Mouse (Mus musculus): ENCODE measurements around the gene Gm20219. TPM values are rescaled to one million over a fixed set of nuclear protein-coding genes. Genes with fewer than 3 reads are reported as not detected.

Gene Gm20219
- polyA plus RNA-seq, 1 experiment from 2014 or later = 0.08 TPM

GRCm38 (mm10) chr17:56583071-56583470, 28.9 kb upstream of the Gm20219 start:
- 52% methylated on average over 1 of the region's 1 CpGs for WGBS (ENCODE audit: insufficient replicate concordance)

DNA sequence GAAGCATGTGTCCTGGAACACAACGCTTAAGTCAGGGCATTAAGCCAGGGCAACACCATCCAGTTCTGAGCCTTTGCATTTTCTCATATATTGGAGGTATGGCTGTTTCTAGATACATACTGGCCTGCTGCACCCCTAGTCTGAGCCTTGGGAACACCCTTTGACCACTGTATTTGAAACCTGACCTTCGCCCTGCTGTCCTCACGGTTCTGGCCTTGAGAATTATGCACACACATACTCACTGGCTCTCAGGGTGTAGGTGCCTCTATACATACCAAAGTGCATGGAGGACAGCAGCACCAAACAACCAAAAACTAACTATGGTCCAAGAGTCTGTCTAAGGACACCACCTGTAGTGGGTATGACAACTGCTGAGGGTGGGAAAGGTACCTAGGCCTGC, 18.8 kb upstream of the Gm20219 start:
- H3K4me2 ChIP-seq = no peak overlapping the region
- peaks cover 14% of the 10 kb centered on the region; the same call in 1 of the 2 replicates for H3K4me1 ChIP-seq (replicated peaks)
- no peak overlapping the region for H3K27ac ChIP-seq
- no peak overlapping the region for H3K9ac ChIP-seq
- ATAC-seq (ENCODE audit: low read depth) (0 out of 2 replicates have a peak, but pooled peaks have one; percentile 43), DNase-seq (no peak)
- H3K4me3 ChIP-seq (replicated peaks) = no peak overlapping the region
- no peaks in the 10 kb centered on the region for H3K9me3 ChIP-seq (replicated peaks)
- 89% methylated on average over 3 of the region's 3 CpGs for WGBS (ENCODE audit: insufficient replicate concordance)
- no peaks in the 10 kb centered on the region for H3K27me3 ChIP-seq
- H3K36me3 ChIP-seq = peaks cover 94% of the 10 kb centered on the region

More at GRCm38 (mm10) chr17:56583071-56583470, 28.9 kb upstream of the Gm20219 start:
- H3K4me2 ChIP-seq = peak overlapping the region; percentile 92
- H3K27me3 ChIP-seq = no peaks in the 10 kb centered on the region
- DNase-seq (no peak), ATAC-seq (ENCODE audit: low read depth) (no peak)
- peak overlapping the region; percentile 94 for H3K9ac ChIP-seq
- peaks cover 70% of the 10 kb centered on the region for H3K36me3 ChIP-seq
- peak overlapping the region; percentile 95 for H3K4me3 ChIP-seq (replicated peaks)
- H3K4me1 ChIP-seq (replicated peaks) = peaks cover 59% of the 10 kb centered on the region
- H3K9me3 ChIP-seq (replicated peaks) = no peaks in the 10 kb centered on the region
- peak overlapping the region; percentile 96 for H3K27ac ChIP-seq

- WGBS (ENCODE audit: insufficient replicate concordance) = 71% methylated on average over 1 of the region's 1 CpGs
- H3K4me3 ChIP-seq (replicated peaks) = no peak overlapping the region
- H3K36me3 ChIP-seq = peaks cover 94% of the 10 kb centered on the region
- no peak overlapping the region for H3K4me2 ChIP-seq
- H3K27ac ChIP-seq = no peak overlapping the region
- no peaks in the 10 kb centered on the region for H3K9me3 ChIP-seq (replicated peaks)
- DNase-seq (no peak), ATAC-seq (ENCODE audit: low read depth) (no peak)
- no peak overlapping the region for H3K9ac ChIP-seq
- H3K27me3 ChIP-seq = no peaks in the 10 kb centered on the region
- H3K4me1 ChIP-seq (replicated peaks) = peaks cover 14% of the 10 kb centered on the region; the same call in 1 of the 2 replicates
Measured at GRCm38 (mm10) chr17:56572154-56572553, 18.0 kb upstream of the Gm20219 start.

DNA sequence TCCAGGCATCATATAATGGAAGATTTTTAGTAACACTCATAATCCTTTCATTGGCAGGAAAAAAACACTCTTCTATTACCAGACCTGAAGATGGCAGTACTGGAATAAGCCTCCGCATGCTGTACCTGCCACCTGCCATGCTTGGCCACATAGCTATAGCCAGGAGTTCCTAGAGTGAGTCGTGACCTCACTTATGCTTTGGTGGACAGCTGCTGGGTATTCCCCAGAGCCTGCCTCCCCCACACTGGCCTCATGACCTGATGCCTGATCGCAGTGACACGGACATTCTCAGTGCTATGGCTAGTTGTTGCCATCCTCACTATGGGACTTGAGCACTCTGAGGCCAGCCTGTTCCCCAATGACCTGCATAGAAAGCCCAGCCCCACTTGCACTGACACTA, 16.1 kb upstream of the Gm20219 start:
- no peak overlapping the region for H3K27ac ChIP-seq
- DNase-seq = no peak
- H3K27me3 ChIP-seq = no peaks in the 10 kb centered on the region
- H3K9me3 ChIP-seq (replicated peaks) = no peaks in the 10 kb centered on the region
- no peak overlapping the region for H3K4me3 ChIP-seq (replicated peaks)
- no peak for ATAC-seq (ENCODE audit: low read depth)
- peaks cover 98% of the 10 kb centered on the region for H3K36me3 ChIP-seq
- WGBS (ENCODE audit: insufficient replicate concordance) = 91% methylated on average over 4 of the region's 4 CpGs
- no peak overlapping the region for H3K9ac ChIP-seq
- H3K4me2 ChIP-seq = no peak overlapping the region
- H3K4me1 ChIP-seq (replicated peaks) = peaks cover 14% of the 10 kb centered on the region; the same call in 1 of the 2 replicates

GRCm38 (mm10) chr17:56567370-56567769, 13.2 kb upstream of the Gm20219 start:
- H3K27me3 ChIP-seq = no peaks in the 10 kb centered on the region
- no peak overlapping the region for H3K27ac ChIP-seq
- no peaks in the 10 kb centered on the region for H3K9me3 ChIP-seq (replicated peaks)
- no peak overlapping the region for H3K4me3 ChIP-seq (replicated peaks)
- peaks cover 99% of the 10 kb centered on the region for H3K36me3 ChIP-seq
- H3K4me1 ChIP-seq (replicated peaks) = peaks cover 1% of the 10 kb centered on the region; the same call in 1 of the 2 replicates
- DNase-seq (no peak), ATAC-seq (ENCODE audit: low read depth) (no peak)
- no peak overlapping the region for H3K9ac ChIP-seq
- WGBS (ENCODE audit: insufficient replicate concordance) = 85% methylated on average over 4 of the region's 4 CpGs
- H3K4me2 ChIP-seq = no peak overlapping the region

- H3K4me1 ChIP-seq (replicated peaks) = no peaks in the 10 kb centered on the region
- WGBS (ENCODE audit: insufficient replicate concordance) = 94% methylated on average over 5 of the region's 5 CpGs
- no peak overlapping the region for H3K4me2 ChIP-seq
- H3K27ac ChIP-seq = no peak overlapping the region
- no peak overlapping the region for H3K9ac ChIP-seq
- no peaks in the 10 kb centered on the region for H3K27me3 ChIP-seq
- H3K9me3 ChIP-seq (replicated peaks) = no peaks in the 10 kb centered on the region
- H3K36me3 ChIP-seq = peaks cover 99% of the 10 kb centered on the region
- no peak overlapping the region for H3K4me3 ChIP-seq (replicated peaks)
- DNase-seq (no peak), ATAC-seq (ENCODE audit: low read depth) (no peak)
Measured at GRCm38 (mm10) chr17:56566918-56567317, 12.7 kb upstream of the Gm20219 start.

- Histone ChIP-seq H3K36me3 (peaks cover 99% of the 10 kb centered on the region), H3K4me2 (no peak overlapping the region), H3K4me3 (replicated peaks) (no peak overlapping the region), H3K27ac (no peak overlapping the region), H3K9me3 (replicated peaks) (no peaks in the 10 kb centered on the region), H3K4me1 (replicated peaks) (no peaks in the 10 kb centered on the region), H3K9ac (no peak overlapping the region), H3K27me3 (no peaks in the 10 kb centered on the region)
- DNase-seq (no peak), ATAC-seq (ENCODE audit: low read depth) (no peak)
- WGBS (ENCODE audit: insufficient replicate concordance) = 93% methylated on average over 29 of the region's 29 CpGs
Measured at GRCm38 (mm10) chr17:56566293-56566692, 12.1 kb upstream of the Gm20219 start.

DNA sequence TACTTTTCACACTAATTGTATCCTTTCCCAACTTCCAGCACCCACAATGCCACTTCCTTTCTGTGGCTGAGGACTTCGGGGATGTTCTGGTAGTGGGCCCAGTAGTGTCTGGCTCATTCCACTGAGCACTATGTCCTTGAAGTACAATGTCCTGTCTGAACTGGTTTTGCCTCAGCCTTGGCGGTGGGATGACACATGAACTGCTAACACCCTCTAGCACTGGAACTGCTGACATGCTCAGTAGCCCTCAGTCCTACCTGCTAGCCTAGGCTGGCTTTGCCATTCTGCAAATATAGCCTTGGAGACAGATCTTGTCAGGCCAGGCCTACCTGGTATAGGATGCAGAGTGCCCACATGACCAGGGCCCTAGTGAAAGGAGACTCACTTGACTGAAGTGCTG, 7.7 kb upstream of the Gm20219 start:
- WGBS (ENCODE audit: insufficient replicate concordance) = 82% methylated on average over 2 of the region's 2 CpGs
- Histone ChIP-seq H3K27ac (no peak overlapping the region), H3K9ac (no peak overlapping the region), H3K4me1 (replicated peaks) (no peaks in the 10 kb centered on the region), H3K9me3 (replicated peaks) (no peaks in the 10 kb centered on the region), H3K4me3 (replicated peaks) (no peak overlapping the region), H3K36me3 (peaks cover 63% of the 10 kb centered on the region), H3K27me3 (no peaks in the 10 kb centered on the region), H3K4me2 (no peak overlapping the region)
- DNase-seq (no peak), ATAC-seq (ENCODE audit: low read depth) (no peak)

GRCm38 (mm10) chr17:56560131-56560530, 5.9 kb upstream of the Gm20219 start:
- 72% methylated on average over 1 of the region's 1 CpGs for WGBS (ENCODE audit: insufficient replicate concordance)
- Histone ChIP-seq H3K9ac (no peak overlapping the region), H3K27me3 (no peaks in the 10 kb centered on the region), H3K4me3 (replicated peaks) (no peak overlapping the region), H3K36me3 (peaks cover 45% of the 10 kb centered on the region), H3K27ac (no peak overlapping the region), H3K9me3 (replicated peaks) (no peaks in the 10 kb centered on the region), H3K4me2 (no peak overlapping the region), H3K4me1 (replicated peaks) (no peaks in the 10 kb centered on the region)
- DNase-seq (no peak), ATAC-seq (ENCODE audit: low read depth) (no peak)

- no peak overlapping the region for H3K27ac ChIP-seq
- 0 out of 2 replicates have a peak, but pooled peaks cover 2% of the 10 kb centered on the region for H3K4me1 ChIP-seq (replicated peaks)
- H3K27me3 ChIP-seq = no peaks in the 10 kb centered on the region
- no peak overlapping the region for H3K4me2 ChIP-seq
- ATAC-seq (ENCODE audit: low read depth) (no peak; the same call in 1 of the 2 replicates), DNase-seq (no peak)
- WGBS (ENCODE audit: insufficient replicate concordance) = 47% methylated on average over 3 of the region's 3 CpGs
- H3K9me3 ChIP-seq (replicated peaks) = no peaks in the 10 kb centered on the region
- H3K36me3 ChIP-seq = peaks cover 38% of the 10 kb centered on the region
- no peak overlapping the region for H3K4me3 ChIP-seq (replicated peaks)
- no peak overlapping the region for H3K9ac ChIP-seq
Measured at GRCm38 (mm10) chr17:56559386-56559785, 5.2 kb upstream of the Gm20219 start.

DNA sequence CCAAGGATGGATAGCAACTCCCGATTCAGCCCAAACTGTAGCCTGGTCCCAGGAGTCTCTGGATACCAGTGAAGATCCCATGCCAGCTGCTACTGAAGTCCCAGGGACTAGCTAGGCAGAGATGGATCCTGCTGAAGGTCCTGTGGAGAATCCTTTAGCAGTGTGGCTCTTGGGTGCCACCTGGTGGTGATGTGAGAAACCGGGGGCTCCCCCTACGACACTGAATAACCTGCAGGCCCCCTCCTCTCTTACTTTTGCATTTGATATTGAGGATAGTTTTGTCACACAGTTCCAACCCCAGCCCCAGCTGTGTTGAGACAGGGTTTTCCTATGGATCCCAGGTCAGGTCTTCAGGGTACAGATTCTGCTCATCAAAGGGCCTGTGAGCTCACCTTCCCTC, 4.3 kb upstream of the Gm20219 start:
- Histone ChIP-seq H3K27me3 (no peaks in the 10 kb centered on the region), H3K36me3 (peaks cover 28% of the 10 kb centered on the region), H3K4me1 (replicated peaks) (0 out of 2 replicates have a peak, but pooled peaks cover 2% of the 10 kb centered on the region), H3K9me3 (replicated peaks) (no peaks in the 10 kb centered on the region), H3K4me3 (replicated peaks) (no peak overlapping the region), H3K4me2 (no peak overlapping the region), H3K9ac (no peak overlapping the region), H3K27ac (no peak overlapping the region)
- WGBS (ENCODE audit: insufficient replicate concordance) = 19% methylated on average over 3 of the region's 3 CpGs
- peak; percentile 43 for DNase-seq
- no peak for ATAC-seq (ENCODE audit: low read depth)

GRCm38 (mm10) chr17:56552781-56553363, 1.3 kb downstream of the Gm20219 start:
- H3K36me3 ChIP-seq = no peaks in the 10 kb centered on the region
- H3K4me3 ChIP-seq (replicated peaks) = no peak overlapping the region
- no peak overlapping the region for H3K27ac ChIP-seq
- ATAC-seq (ENCODE audit: low read depth) (no peak), DNase-seq (peak; percentile 61)
- H3K9ac ChIP-seq = no peak overlapping the region
- 0 out of 2 replicates have a peak, but pooled peaks cover 2% of the 10 kb centered on the region for H3K4me1 ChIP-seq (replicated peaks)
- no peak overlapping the region for H3K4me2 ChIP-seq
- H3K27me3 ChIP-seq = no peaks in the 10 kb centered on the region
- H3K9me3 ChIP-seq (replicated peaks) = no peaks in the 10 kb centered on the region
- WGBS (ENCODE audit: insufficient replicate concordance) = 45% methylated on average over 5 of the region's 5 CpGs
